Mouse (Mus musculus): ENCODE measurements around the gene B9d2. TPM values are rescaled to one million over a fixed set of nuclear protein-coding genes. Genes with fewer than 3 reads are reported as not detected.

Gene B9d2
- polyA plus RNA-seq, 1 experiment from 2014 or later, result 22.5 TPM

- Histone ChIP-seq H3K27ac (ENCODE audit: low read length) (no peak overlapping the region), H3K9me3 (ENCODE audit: control insufficient read depth, low read length) (no peaks in the 10 kb centered on the region), H3K4me2 (ENCODE audit: low read depth, low read length) (no peak overlapping the region), H3K4me3 (ENCODE audit: low read length) (no peak overlapping the region), H3K4me1 (ENCODE audit: control insufficient read depth, insufficient read depth, low read length) (no peaks in the 10 kb centered on the region), H3K27me3 (replicated peaks; ENCODE audit: control insufficient read depth, insufficient read depth, low read length) (no peaks in the 10 kb centered on the region), H3K36me3 (ENCODE audit: control insufficient read depth, insufficient read depth, low read length) (no peaks in the 10 kb centered on the region), H3K9ac (ENCODE audit: low read depth, low read length) (no peak overlapping the region)
- no peak for ATAC-seq
- WGBS, result 73% methylated on average over 5 of the region's 5 CpGs
Measured at GRCm38 (mm10) chr7:25649839-25650238, 30.7 kb upstream of the B9d2 start.

DNA sequence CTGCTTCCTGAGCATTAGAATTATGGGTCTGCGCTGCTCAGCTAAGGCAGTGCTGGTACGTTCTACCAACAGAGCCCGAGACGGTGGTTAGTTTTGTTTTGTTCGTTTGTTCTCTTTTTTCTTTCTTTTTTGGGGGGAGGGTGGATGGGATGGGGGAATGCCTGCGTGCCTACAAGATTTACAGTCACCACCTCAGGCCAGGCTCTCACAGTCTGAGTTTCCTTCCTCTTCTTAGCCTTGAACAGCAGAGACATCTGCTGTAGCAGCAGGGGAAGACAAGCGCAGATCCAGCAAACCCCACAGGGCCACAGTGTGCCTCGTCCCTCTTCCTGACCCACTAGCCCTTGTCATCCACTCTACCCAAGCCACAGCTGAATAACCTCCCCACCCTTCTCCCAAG, 29.3 kb upstream of the B9d2 start:
- WGBS, result 85% methylated on average over 8 of the region's 8 CpGs
- no peaks in the 10 kb centered on the region for H3K36me3 ChIP-seq (ENCODE audit: control insufficient read depth, insufficient read depth, low read length)

GRCm38 (mm10) chr7:25652244-25652759, 28.3 kb upstream of the B9d2 start:
- Histone ChIP-seq H3K36me3 (ENCODE audit: control insufficient read depth, insufficient read depth, low read length) (no peaks in the 10 kb centered on the region), H3K4me1 (ENCODE audit: control insufficient read depth, insufficient read depth, low read length) (no peaks in the 10 kb centered on the region), H3K9ac (ENCODE audit: low read depth, low read length) (no peak overlapping the region), H3K9me3 (ENCODE audit: control insufficient read depth, low read length) (no peaks in the 10 kb centered on the region), H3K27me3 (replicated peaks; ENCODE audit: control insufficient read depth, insufficient read depth, low read length) (no peaks in the 10 kb centered on the region), H3K27ac (ENCODE audit: low read length) (no peak overlapping the region), H3K4me3 (ENCODE audit: low read length) (no peak overlapping the region), H3K4me2 (ENCODE audit: low read depth, low read length) (no peak overlapping the region)
- WGBS, result 81% methylated on average over 12 of the region's 12 CpGs
- no peak for ATAC-seq

More for the DNA sequence above, 29.3 kb upstream of the B9d2 start:
- Histone ChIP-seq H3K4me3 (ENCODE audit: low read length) (no peak overlapping the region), H3K9me3 (ENCODE audit: control insufficient read depth, low read length) (no peaks in the 10 kb centered on the region), H3K27me3 (replicated peaks; ENCODE audit: control insufficient read depth, insufficient read depth, low read length) (no peaks in the 10 kb centered on the region), H3K27ac (ENCODE audit: low read length) (no peak overlapping the region), H3K4me1 (ENCODE audit: control insufficient read depth, insufficient read depth, low read length) (no peaks in the 10 kb centered on the region), H3K4me2 (ENCODE audit: low read depth, low read length) (no peak overlapping the region), H3K9ac (ENCODE audit: low read depth, low read length) (no peak overlapping the region)
- no peak for ATAC-seq

DNA sequence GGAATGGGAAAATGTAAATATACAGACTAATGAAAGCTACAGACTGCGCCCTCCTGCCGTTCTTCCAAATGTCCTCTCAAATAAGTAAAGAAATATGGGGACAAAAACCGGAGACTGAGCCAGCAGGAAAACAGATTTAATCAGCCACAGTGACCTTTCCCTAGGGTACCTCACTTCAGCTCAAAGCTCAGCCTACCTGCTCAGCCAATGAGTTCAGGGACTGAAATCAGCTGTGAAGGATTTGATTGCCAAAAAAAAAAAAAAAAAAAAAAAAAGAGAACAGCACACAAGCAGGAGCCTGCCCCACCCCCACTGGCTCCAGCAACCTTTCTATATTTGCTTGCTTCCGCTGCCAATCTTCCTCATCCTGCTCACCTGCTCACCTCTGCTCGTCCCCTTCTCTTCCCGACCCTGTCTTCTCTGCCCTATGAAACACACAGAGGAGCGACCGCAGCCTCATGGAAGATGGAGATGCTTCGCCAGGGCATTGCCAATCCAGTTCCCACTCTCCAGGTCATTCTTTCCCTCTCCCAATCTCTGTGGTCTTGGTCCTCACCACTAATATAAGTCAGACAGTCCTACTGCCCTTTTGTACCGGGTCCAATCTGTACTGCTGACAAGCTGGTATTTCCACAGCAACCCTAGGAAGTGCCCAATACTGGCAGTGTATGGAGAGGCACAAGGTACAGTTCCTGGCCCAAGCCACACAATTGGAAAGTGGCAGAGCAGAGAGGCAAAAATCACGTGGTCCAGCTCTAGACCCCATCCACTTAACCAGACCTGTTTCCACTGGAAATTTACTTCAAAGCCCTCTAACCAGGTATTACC, 24.8 kb upstream of the B9d2 start:
- Histone ChIP-seq H3K4me1 (ENCODE audit: control insufficient read depth, insufficient read depth, low read length) (peaks cover 10% of the 10 kb centered on the region), H3K4me3 (ENCODE audit: low read length) (no peak overlapping the region), H3K4me2 (ENCODE audit: low read depth, low read length) (no peak overlapping the region), H3K27me3 (replicated peaks; ENCODE audit: control insufficient read depth, insufficient read depth, low read length) (no peaks in the 10 kb centered on the region), H3K27ac (ENCODE audit: low read length) (no peak overlapping the region), H3K36me3 (ENCODE audit: control insufficient read depth, insufficient read depth, low read length) (no peaks in the 10 kb centered on the region), H3K9me3 (ENCODE audit: control insufficient read depth, low read length) (no peaks in the 10 kb centered on the region), H3K9ac (ENCODE audit: low read depth, low read length) (no peak overlapping the region)
- 77% methylated on average over 11 of the region's 11 CpGs for WGBS
- no peak for ATAC-seq

GRCm38 (mm10) chr7:25657785-25658184, 22.8 kb upstream of the B9d2 start:
- no peaks in the 10 kb centered on the region for H3K36me3 ChIP-seq (ENCODE audit: control insufficient read depth, insufficient read depth, low read length)
- ATAC-seq, result no peak
- peak overlapping the region; percentile 69 for H3K4me2 ChIP-seq (ENCODE audit: low read depth, low read length)
- H3K4me1 ChIP-seq (ENCODE audit: control insufficient read depth, insufficient read depth, low read length), result peaks cover 10% of the 10 kb centered on the region
- H3K9me3 ChIP-seq (ENCODE audit: control insufficient read depth, low read length), result no peaks in the 10 kb centered on the region
- H3K9ac ChIP-seq (ENCODE audit: low read depth, low read length), result peak overlapping the region; percentile 64
- H3K27me3 ChIP-seq (replicated peaks; ENCODE audit: control insufficient read depth, insufficient read depth, low read length), result no peaks in the 10 kb centered on the region
- no peak overlapping the region for H3K27ac ChIP-seq (ENCODE audit: low read length)
- WGBS, result 31% methylated on average over 10 of the region's 10 CpGs
- H3K4me3 ChIP-seq (ENCODE audit: low read length), result peak overlapping the region; percentile 62

DNA sequence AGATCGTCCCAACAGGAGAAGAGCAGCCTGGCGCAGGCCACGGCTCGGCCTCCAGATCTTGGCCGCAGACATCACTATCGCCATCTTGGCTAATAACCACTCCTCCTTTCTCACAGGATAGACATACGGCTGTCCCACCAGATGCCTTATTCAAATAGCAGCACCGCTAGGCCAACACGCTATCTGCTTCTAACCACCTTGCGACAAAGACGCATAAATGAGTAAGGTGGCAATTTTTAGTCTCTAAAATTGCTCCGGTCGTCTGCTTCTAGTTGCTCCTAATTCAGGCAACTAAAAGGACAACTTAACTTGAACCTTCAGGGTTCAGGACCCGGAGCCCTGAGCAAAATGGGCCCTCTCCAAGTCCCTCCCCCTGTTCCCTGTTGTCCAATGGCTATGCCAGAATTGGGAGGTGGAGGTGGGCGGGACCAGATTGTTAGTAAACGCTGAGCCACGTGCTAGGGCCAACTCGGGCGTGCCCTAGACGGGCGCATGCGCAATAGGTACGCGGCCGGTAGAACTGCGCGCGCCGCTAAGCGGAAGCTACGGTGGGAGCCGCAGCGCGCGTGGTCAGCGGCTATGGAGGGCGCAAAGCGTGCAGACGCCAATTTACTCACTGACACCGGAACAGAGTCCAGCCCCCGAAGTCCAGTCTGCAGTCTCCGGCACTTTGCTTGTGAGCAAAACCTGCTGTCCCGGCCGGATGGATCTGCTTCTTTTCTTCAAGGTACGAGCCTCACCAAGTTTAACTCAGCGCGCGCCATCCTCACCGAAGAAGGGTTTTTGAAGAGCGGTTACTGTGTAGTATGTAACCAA, 21.7 kb upstream of the B9d2 start, which contains the start of the genes Bckdha and Exosc5:
Bckdha (minus strand) TSS at position 325 of the 816 bp plus-strand sequence.
Exosc5 (plus strand) TSS at position 508 of the 816 bp plus-strand sequence.
- Histone ChIP-seq H3K9me3 (ENCODE audit: control insufficient read depth, low read length) (no peaks in the 10 kb centered on the region), H3K36me3 (ENCODE audit: control insufficient read depth, insufficient read depth, low read length) (no peaks in the 10 kb centered on the region), H3K9ac (ENCODE audit: low read depth, low read length) (peak within 1 kb of the TSS; percentile 74), H3K27ac (ENCODE audit: low read length) (peak within 1 kb of the TSS; percentile 63), H3K4me2 (ENCODE audit: low read depth, low read length) (peak within 1 kb of the TSS; percentile 75), H3K4me1 (ENCODE audit: control insufficient read depth, insufficient read depth, low read length) (peaks cover 10% of the 10 kb centered on the region), H3K4me3 (ENCODE audit: low read length) (peak within 1 kb of the TSS; percentile 78), H3K27me3 (replicated peaks; ENCODE audit: control insufficient read depth, insufficient read depth, low read length) (no peaks in the 10 kb centered on the region)
- peak; percentile 99 for ATAC-seq
- under 1% methylated on average over 50 of the region's 50 CpGs for WGBS

- Histone ChIP-seq H3K27me3 (replicated peaks; ENCODE audit: control insufficient read depth, insufficient read depth, low read length) (no peaks in the 10 kb centered on the region), H3K9me3 (ENCODE audit: control insufficient read depth, low read length) (no peaks in the 10 kb centered on the region), H3K9ac (ENCODE audit: low read depth, low read length) (no peak overlapping the region), H3K36me3 (ENCODE audit: control insufficient read depth, insufficient read depth, low read length) (peaks cover 10% of the 10 kb centered on the region; the same call in 1 of the 2 replicates), H3K4me2 (ENCODE audit: low read depth, low read length) (no peak overlapping the region), H3K4me1 (ENCODE audit: control insufficient read depth, insufficient read depth, low read length) (no peaks in the 10 kb centered on the region), H3K27ac (ENCODE audit: low read length) (no peak overlapping the region), H3K4me3 (ENCODE audit: low read length) (no peak overlapping the region)
- ATAC-seq, result no peak
- WGBS, result 94% methylated on average over 8 of the region's 8 CpGs
Measured at GRCm38 (mm10) chr7:25666381-25666780, 14.2 kb upstream of the B9d2 start.

DNA sequence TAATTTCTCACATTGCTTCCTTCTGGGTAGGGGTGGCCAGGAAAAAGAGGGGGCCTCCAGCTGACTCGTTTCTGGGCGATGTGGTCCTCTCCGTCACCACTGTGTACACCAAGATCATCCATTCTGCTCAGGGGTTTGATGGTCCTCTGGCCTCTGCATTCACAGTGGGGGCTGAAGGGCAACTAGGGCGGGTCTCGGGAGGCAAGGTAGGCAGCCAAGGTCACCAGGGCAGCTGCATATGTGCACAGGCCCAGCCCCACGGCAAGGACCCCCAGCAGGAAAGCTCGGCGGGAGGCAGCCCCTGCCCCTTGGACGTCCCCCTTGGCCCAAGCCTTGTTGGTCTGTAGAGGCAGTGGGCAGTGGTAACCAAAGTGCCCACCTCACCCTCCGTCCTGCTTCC, 11.4 kb upstream of the B9d2 start:
- H3K9ac ChIP-seq (ENCODE audit: low read depth, low read length), result no peak overlapping the region
- H3K27ac ChIP-seq (ENCODE audit: low read length), result no peak overlapping the region
- H3K9me3 ChIP-seq (ENCODE audit: control insufficient read depth, low read length), result no peaks in the 10 kb centered on the region
- no peaks in the 10 kb centered on the region for H3K4me1 ChIP-seq (ENCODE audit: control insufficient read depth, insufficient read depth, low read length)
- no peak overlapping the region for H3K4me2 ChIP-seq (ENCODE audit: low read depth, low read length)
- peaks cover 9% of the 10 kb centered on the region; the same call in 1 of the 2 replicates for H3K27me3 ChIP-seq (replicated peaks; ENCODE audit: control insufficient read depth, insufficient read depth, low read length)
- ATAC-seq, result no peak
- 86% methylated on average over 10 of the region's 10 CpGs for WGBS
- H3K36me3 ChIP-seq (ENCODE audit: control insufficient read depth, insufficient read depth, low read length), result peaks cover 10% of the 10 kb centered on the region; the same call in 1 of the 2 replicates
- H3K4me3 ChIP-seq (ENCODE audit: low read length), result no peak overlapping the region

- no peaks in the 10 kb centered on the region for H3K9me3 ChIP-seq (ENCODE audit: control insufficient read depth, low read length)
- no peak for ATAC-seq
- peaks cover 3% of the 10 kb centered on the region; the same call in 1 of the 2 replicates for H3K4me1 ChIP-seq (ENCODE audit: control insufficient read depth, insufficient read depth, low read length)
- no peak overlapping the region for H3K4me2 ChIP-seq (ENCODE audit: low read depth, low read length)
- H3K27me3 ChIP-seq (replicated peaks; ENCODE audit: control insufficient read depth, insufficient read depth, low read length), result peaks cover 14% of the 10 kb centered on the region; the same call in 1 of the 2 replicates
- WGBS, result 70% methylated on average over 9 of the region's 9 CpGs
- peaks cover 10% of the 10 kb centered on the region; the same call in 1 of the 2 replicates for H3K36me3 ChIP-seq (ENCODE audit: control insufficient read depth, insufficient read depth, low read length)
- no peak overlapping the region for H3K9ac ChIP-seq (ENCODE audit: low read depth, low read length)
- H3K4me3 ChIP-seq (ENCODE audit: low read length), result no peak overlapping the region
- no peak overlapping the region for H3K27ac ChIP-seq (ENCODE audit: low read length)
Measured at GRCm38 (mm10) chr7:25669631-25670030, 10.9 kb upstream of the B9d2 start.

Measured in intestine, embryonic 16.5 days (tissue).